Mouse (Mus musculus) liver, adult 2 months (tissue): ENCODE data around the gene Afg1l. TPM values are rescaled to one million over a fixed set of nuclear protein-coding genes. Genes with fewer than 3 reads are reported as not detected.
A peak's percentile ranks its signal among the peaks of the same experiment; 100 is the strongest.

Source experiments
- DNase-seq: peaks from one replicate; pipeline ENCODE4 v3.0.0-alpha.2; 2011; ENCODE audit warnings: low read depth, low spot score; ENCODE audit errors: extremely low read depth
- H3K27ac ChIP-seq: fragments of 200-500 bp; replicated peaks from 2 replicates; pipeline ENCODE4 v1.5.1; 2012; ENCODE audit warnings: low read depth, mild to moderate bottlenecking, control low read depth, inconsistent platforms, low read length; ENCODE audit not compliant: insufficient read depth
- H3K27me3 ChIP-seq: fragments of 200-500 bp; 2 replicates; pipeline ENCODE4 v1.6.1; 2012; ENCODE audit warnings: mild to moderate bottlenecking, moderate library complexity, low read length, inconsistent platforms; ENCODE audit not compliant: control insufficient read depth, insufficient read depth
- H3K36me3 ChIP-seq: fragments of 200-500 bp; 2 replicates; pipeline ENCODE4 v1.6.1; 2012; ENCODE audit warnings: low read length, inconsistent platforms; ENCODE audit not compliant: control insufficient read depth, insufficient read depth
- H3K4me1 ChIP-seq: fragments of 200-500 bp; 2 replicates; pipeline ENCODE4 v1.6.1; 2011; ENCODE audit warnings: low read length; ENCODE audit not compliant: control insufficient read depth, insufficient read depth
- H3K4me3 ChIP-seq: fragments of 200-500 bp; 2 replicates; pipeline ENCODE4 v1.5.1; 2011; ENCODE audit warnings: low read depth, mild to moderate bottlenecking, control low read depth, low read length, moderate library complexity; ENCODE audit not compliant: insufficient read depth
- H3K79me2 ChIP-seq: fragments of 200-500 bp; 2 replicates; pipeline ENCODE4 v1.6.1; 2012; ENCODE audit warnings: inconsistent platforms, mild to moderate bottlenecking, low read length, moderate library complexity; ENCODE audit not compliant: control insufficient read depth, insufficient read depth
- H3K9ac ChIP-seq: fragments of 200-500 bp; 2 replicates; pipeline ENCODE4 v1.6.1; 2012; ENCODE audit warnings: low read depth, mild to moderate bottlenecking, control low read depth, inconsistent platforms, low read length
- CTCF ChIP-seq: fragments of 200-500 bp; IDR thresholded peaks from 2 replicates; pipeline ENCODE4 v1.5.1; 2011; ENCODE audit warnings: low read depth, low read length, control low read depth
- POLR2A ChIP-seq: fragments of 200-500 bp; IDR thresholded peaks from 2 replicates; pipeline ENCODE4 v1.6.1; 2011; ENCODE audit warnings: low read length, control low read depth; ENCODE audit not compliant: insufficient read depth; ENCODE audit errors: extremely low read depth
- WGBS: fragments of 180-500 bp; shearing (Covaris S2); methylation state at CpG from one replicate; pipeline ENCODE4 v1.1.7; 2018; 5-methylcytosine and 5-hydroxymethylcytosine counted together
- polyA plus RNA-seq: library from polyadenylated mRNA; depleted of rRNA; stranded (reverse); fragments of >200 nt; gene quantifications from 2 replicates; pipeline ENCODE4 v1.2.3, GENCODE M21; 2012
- total RNA-seq: library from RNA; depleted of rRNA; stranded (reverse); fragments of >200 nt; gene quantifications from 2 replicates; pipeline ENCODE4 v1.2.3, GENCODE M21; 2014

The Afg1l gene
- total and polyA plus RNA-seq, 2 experiments, result 3.3 to 10.2 TPM

- DNase-seq, result peak; percentile 22
- H3K27ac ChIP-seq, result 0 out of 2 replicates have a peak overlapping the region, but pooled peaks have one; percentile 8
- TF ChIP-seq POLR2A (no peak), CTCF (no peak)
- H3K4me3 ChIP-seq, result no peak overlapping the region
- WGBS, result 82% methylated on average over 10 of the region's 10 CpGs
- no peaks in the 10 kb centered on the region for H3K27me3 ChIP-seq
- peaks cover 2% of the 10 kb centered on the region; the same call in 1 of the 2 replicates for H3K4me1 ChIP-seq
- no peaks in the 10 kb centered on the region for H3K36me3 ChIP-seq
- H3K79me2 ChIP-seq, result peaks cover 5% of the 10 kb centered on the region; the same call in 1 of the 2 replicates
- H3K9ac ChIP-seq, result no peak overlapping the region
These were observed 1.4 kb downstream of the Afg1l start for GRCm38 (mm10) chr10:42476774-42477475.

- Histone ChIP-seq H3K27me3 (no peaks in the 10 kb centered on the region), H3K4me3 (no peak overlapping the region), H3K9ac (no peak overlapping the region), H3K4me1 (peaks cover 2% of the 10 kb centered on the region; the same call in 1 of the 2 replicates), H3K36me3 (no peaks in the 10 kb centered on the region), H3K79me2 (peaks cover 5% of the 10 kb centered on the region; the same call in 1 of the 2 replicates), H3K27ac (no peak overlapping the region)
- TF ChIP-seq CTCF, result no peak
- 86% methylated on average over 6 of the region's 6 CpGs for WGBS
- DNase-seq, result no peak
These were observed 3.3 kb downstream of the Afg1l start for GRCm38 (mm10) chr10:42474946-42475514.

GRCm38 (mm10) chr10:42464805-42465204 is 13.6 kb downstream of the Afg1l start:
- no peak for DNase-seq
- WGBS, result 88% methylated on average over 14 of the region's 14 CpGs
- H3K27me3 ChIP-seq, result no peaks in the 10 kb centered on the region
- no peaks in the 10 kb centered on the region; the same call in 1 of the 2 replicates for H3K79me2 ChIP-seq
- H3K27ac ChIP-seq, result peak overlapping the region; percentile 35; the same call in 1 of the 2 replicates
- TF ChIP-seq CTCF (no peak), POLR2A (no peak)
- no peaks in the 10 kb centered on the region for H3K36me3 ChIP-seq
- no peak overlapping the region for H3K4me3 ChIP-seq
- H3K4me1 ChIP-seq, result no peaks in the 10 kb centered on the region
- no peak overlapping the region for H3K9ac ChIP-seq

- DNase-seq, result no peak
- no peak overlapping the region for H3K9ac ChIP-seq
These were observed 14.1 kb downstream of the Afg1l start for GRCm38 (mm10) chr10:42464224-42464623.

GRCm38 (mm10) chr10:42457557-42458191 is 20.7 kb downstream of the Afg1l start:
- H3K9ac ChIP-seq, result no peak overlapping the region
- TF ChIP-seq CTCF (no peak), POLR2A (no peak)
- H3K79me2 ChIP-seq, result no peaks in the 10 kb centered on the region
- no peaks in the 10 kb centered on the region for H3K27me3 ChIP-seq
- no peak overlapping the region for H3K4me3 ChIP-seq
- peak; percentile 19 for DNase-seq
- 66% methylated on average over 9 of the region's 9 CpGs for WGBS
- no peaks in the 10 kb centered on the region for H3K4me1 ChIP-seq
- peaks cover 5% of the 10 kb centered on the region; the same call in 1 of the 2 replicates for H3K36me3 ChIP-seq
- H3K27ac ChIP-seq, result peak overlapping the region; percentile 41

More at GRCm38 (mm10) chr10:42464224-42464623, 14.1 kb downstream of the Afg1l start:
- Histone ChIP-seq H3K27me3 (no peaks in the 10 kb centered on the region), H3K36me3 (no peaks in the 10 kb centered on the region), H3K79me2 (no peaks in the 10 kb centered on the region; the same call in 1 of the 2 replicates), H3K27ac (no peak overlapping the region), H3K4me1 (no peaks in the 10 kb centered on the region), H3K4me3 (no peak overlapping the region)
- WGBS, result 69% methylated on average over 5 of the region's 5 CpGs
- TF ChIP-seq POLR2A, result no peak
- TF ChIP-seq CTCF, result no peak

GRCm38 (mm10) chr10:42455981-42456380 is 22.4 kb downstream of the Afg1l start:
- Histone ChIP-seq H3K79me2 (no peaks in the 10 kb centered on the region), H3K36me3 (peaks cover 5% of the 10 kb centered on the region; the same call in 1 of the 2 replicates), H3K4me3 (no peak overlapping the region), H3K4me1 (no peaks in the 10 kb centered on the region), H3K9ac (no peak overlapping the region), H3K27ac (no peak overlapping the region), H3K27me3 (no peaks in the 10 kb centered on the region)
- WGBS, result 81% methylated on average over 5 of the region's 5 CpGs
- TF ChIP-seq CTCF (no peak), POLR2A (no peak)
- no peak for DNase-seq
